Mouse (Mus musculus) MN1 (cell line): ENCODE measurements around the gene Kdm1a.

Experiments used
- DNase-seq: peaks from one replicate; pipeline ENCODE4 v3.0.0-alpha.2; 2016; ENCODE audit warnings: low spot score

The Kdm1a gene

DNA sequence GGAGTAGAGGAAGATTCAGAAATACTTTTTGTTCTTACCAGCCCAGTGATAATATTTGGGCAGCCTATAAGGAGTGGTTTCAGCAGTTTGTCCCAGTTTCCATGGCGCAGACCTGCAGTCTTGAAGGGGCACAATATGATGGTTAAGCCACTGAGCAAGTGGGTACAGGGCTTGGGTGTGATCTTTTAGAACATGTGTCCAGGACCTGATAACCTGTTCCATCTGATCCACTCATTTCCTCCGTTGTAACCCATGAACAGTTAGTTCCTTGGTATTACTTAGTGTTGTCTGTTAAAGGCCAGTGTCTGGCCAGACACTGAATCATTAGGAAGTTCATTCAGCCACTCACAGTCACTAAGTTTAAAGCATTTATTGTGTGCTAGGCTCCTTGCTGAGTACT, 78.2 kb downstream of the Kdm1a start:
- DNase-seq, result no peak

DNA sequence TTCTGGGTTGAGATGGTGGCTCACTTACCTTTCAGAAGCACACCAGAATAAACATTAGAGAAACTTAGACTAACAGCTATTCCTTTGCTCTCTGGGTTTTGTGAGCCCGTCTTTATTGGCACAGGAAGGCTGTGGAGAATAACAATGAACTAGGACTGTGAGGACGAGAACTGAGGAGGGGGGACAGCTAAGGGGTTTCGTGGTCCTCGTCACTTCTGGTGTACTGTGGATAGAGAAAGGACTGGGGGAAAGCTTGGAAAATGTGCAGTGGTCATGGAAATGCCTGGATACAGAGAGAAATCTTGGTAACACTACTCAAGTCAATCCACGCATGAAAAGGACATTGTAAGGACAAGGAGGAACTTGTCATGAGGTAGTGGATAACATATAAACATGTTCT, 80.6 kb downstream of the Kdm1a start:
- DNase-seq, result no peak

DNA sequence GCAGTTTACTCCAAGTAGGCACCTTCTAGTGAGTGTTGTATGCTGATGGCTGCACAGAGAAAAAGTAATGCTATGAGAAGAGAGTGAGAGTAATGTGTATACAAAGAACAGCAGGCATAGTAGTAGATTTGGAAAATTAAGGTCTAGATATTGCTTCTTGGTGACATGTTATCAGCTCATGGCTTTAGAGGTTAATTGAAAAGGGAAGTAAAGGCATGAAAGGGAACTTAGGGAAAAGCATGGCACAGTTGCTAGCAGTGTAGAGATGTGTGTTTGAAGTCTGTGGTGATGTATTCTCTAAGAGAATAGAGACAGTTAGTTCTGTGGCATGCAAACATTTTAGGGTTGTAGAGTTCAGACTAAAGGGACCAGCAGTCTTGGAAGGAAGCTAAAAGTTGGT, 82.7 kb downstream of the Kdm1a start:
- no peak for DNase-seq

DNA sequence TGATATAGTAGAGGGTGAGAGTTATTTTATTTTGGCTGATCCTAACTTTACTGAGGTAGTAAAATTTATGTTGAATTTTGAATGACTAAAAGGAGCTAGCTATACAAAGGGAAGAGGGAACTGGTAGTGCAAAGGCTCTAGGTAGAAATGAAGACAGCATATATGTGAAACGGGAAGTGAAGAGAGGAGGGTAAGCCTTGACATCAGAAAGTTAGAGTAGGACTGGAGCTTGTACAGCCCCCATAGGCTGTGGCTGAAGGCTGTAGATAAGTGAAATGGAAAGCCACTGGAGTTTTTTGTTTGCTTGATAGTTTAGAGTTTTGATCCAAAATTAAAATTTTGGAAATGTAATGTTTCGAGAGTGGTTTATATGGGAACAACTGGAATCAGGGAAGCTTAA, 83.9 kb downstream of the Kdm1a start:
- DNase-seq, result no peak

DNA sequence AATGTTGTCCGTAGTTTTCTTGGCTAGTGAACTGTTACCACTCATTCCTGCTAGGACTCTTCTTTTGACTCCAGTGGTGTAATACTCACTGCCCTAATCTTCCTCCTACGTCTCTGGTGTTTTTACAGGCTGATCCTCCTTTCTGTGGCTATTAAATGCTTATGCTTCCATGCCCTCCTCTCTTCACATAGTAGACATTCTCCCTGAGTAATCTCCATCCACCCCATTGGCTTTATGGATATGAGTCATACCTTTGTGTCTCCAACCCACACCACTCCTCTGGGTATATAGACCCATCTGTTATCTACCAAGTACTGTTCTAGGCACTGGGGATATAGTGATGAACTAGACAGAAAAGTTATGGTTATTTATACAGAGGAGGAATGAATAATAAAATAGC, 84.4 kb downstream of the Kdm1a start:
- DNase-seq, result no peak

DNA sequence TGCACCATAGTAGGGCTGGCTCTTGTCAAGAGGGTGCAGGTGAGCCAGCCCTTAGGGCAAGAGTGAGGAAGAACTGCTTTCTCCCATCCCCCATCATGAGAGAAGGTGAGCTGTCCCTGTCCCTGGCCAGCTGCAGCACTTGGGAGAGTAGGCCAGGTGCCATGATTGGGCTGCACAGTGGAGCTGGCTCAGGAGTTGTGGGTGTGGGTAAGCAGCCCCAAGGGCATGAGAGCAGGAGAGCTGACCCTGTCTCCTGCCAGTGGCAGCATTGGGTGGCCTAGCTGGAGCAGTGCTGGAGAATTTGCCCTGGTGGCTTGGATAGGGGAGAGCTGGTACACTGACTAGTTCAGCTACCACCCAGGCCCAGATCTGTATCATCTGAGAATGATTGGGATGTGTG, 89.6 kb downstream of the Kdm1a start:
- DNase-seq, result no peak

- no peak for DNase-seq
Observed at GRCm38 (mm10) chr4:136511708-136512107, 90.8 kb downstream of the Kdm1a start.

DNA sequence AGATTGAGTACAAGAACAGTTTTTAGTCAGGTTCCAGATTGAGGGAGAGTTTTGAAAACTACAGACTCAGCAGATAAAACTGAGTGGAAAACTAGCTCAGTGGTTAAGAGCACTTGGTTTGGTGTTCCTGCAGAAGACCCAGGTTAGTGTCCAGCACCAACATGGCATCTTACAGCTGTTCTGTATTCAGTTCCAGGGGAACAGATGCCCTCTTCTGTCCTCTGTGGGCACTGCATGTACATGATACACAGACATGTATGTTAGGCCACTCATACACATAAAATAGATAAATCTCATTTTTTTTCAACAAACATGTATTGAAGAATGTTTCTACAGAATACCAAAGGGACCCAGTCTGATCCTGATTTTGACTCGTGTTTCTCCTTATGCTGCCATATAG, 92.7 kb downstream of the Kdm1a start:
- no peak for DNase-seq

DNA sequence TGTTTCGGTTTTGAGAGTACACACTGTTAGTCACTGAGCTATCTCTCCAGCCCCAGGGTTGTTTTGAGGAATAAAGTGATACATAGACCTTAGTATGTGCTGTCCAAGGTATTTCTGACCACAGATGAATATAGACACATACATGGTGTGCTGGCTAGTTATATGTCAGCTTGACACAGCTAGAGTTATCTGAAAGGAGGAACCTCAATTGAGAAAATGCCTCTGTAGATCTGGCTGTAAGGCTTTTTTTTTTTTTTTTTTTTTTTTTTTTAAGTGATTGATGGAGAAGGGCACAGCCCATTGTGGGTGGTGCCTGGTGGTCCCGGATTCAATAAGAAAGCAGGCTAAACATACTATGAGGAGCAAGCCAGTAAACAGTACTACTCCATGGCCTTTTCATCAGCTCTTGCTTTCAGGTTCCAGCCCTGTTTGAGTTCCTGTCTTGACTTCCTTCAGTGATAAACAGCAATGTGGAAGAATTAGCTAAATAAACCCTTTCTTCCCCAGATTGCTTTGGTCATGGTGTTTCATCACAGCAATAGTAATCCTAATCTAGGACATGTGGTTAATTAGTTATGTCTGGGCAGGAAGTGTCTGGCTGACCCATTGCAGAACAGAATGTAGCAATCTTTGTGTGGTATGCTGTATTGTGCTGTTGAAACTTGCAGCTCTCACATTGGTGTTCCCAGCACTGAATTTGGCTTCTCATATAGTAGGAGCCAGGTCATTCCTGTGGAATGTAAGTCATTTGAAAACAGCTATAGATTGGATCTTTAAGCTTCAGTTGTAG, 96.9 kb downstream of the Kdm1a start:
- peak; percentile 11 for DNase-seq
